Mouse (Mus musculus) midbrain, embryonic 14.5 days (tissue): ENCODE measurements at regions not wholly inside any gene's neighbourhood (a gene's known extent, or its start where the extent isn't known, plus 50 kb on each side); places are given as distances from the start of the nearest gene placed in this dataset.

Experiments
- ATAC-seq: fragments of 200-750 bp; cut with Nextera tagmentation; 2 replicates; pipeline ENCODE4 v1.8.0; 2017; ENCODE audit warnings: moderate number of reproducible peaks, moderate library complexity; ENCODE audit not compliant: low FRiP score, low TSS enrichment
- DNase-seq: peaks from one replicate; pipeline ENCODE4 v3.0.0-alpha.2; 2015
- H3K27ac ChIP-seq: fragments of 300-500 bp; sonication (generic); replicated peaks from 2 replicates; pipeline ENCODE4 v1.5.1; 2014; ENCODE audit warnings: mild to moderate bottlenecking, low read depth, low read length, moderate library complexity
- H3K27me3 ChIP-seq: fragments of 300-500 bp; sonication (generic); 2 replicates; pipeline ENCODE4 v1.6.1; 2014; ENCODE audit warnings: low read length, control low read depth, mixed read lengths; ENCODE audit not compliant: control insufficient read depth, insufficient read depth
- H3K36me3 ChIP-seq: fragments of 300-500 bp; sonication (generic); 2 replicates; pipeline ENCODE4 v1.6.1; 2014; ENCODE audit warnings: low read length, control low read depth; ENCODE audit not compliant: control insufficient read depth, insufficient read depth
- H3K4me1 ChIP-seq: fragments of 300-500 bp; sonication (generic); 2 replicates; pipeline ENCODE4 v1.6.1; 2014; ENCODE audit warnings: mild to moderate bottlenecking, antibody characterized with exemption, low read length, control low read depth; ENCODE audit not compliant: control insufficient read depth, insufficient read depth
- H3K4me2 ChIP-seq: fragments of 300-500 bp; sonication (generic); 2 replicates; pipeline ENCODE4 v1.6.1; 2014; ENCODE audit warnings: mild to moderate bottlenecking, low read length, moderate library complexity
- H3K4me3 ChIP-seq: fragments of 300-500 bp; sonication (generic); replicated peaks from 2 replicates; pipeline ENCODE4 v1.5.1; 2014; ENCODE audit warnings: low read depth, low read length
- H3K9ac ChIP-seq: fragments of 300-500 bp; sonication (generic); replicated peaks from 2 replicates; pipeline ENCODE4 v1.6.1; 2014; ENCODE audit warnings: mild to moderate bottlenecking, low read length, moderate library complexity
- H3K9me3 ChIP-seq: fragments of 300-500 bp; sonication (generic); 2 replicates; pipeline ENCODE4 v1.6.1; 2016; ENCODE audit warnings: low read length, control low read depth, mixed read lengths; ENCODE audit not compliant: control insufficient read depth
- WGBS: fragments of 180-500 bp; shearing (Covaris S2); extraction: QIAGEN DNeasy Blood & Tissue Kit; methylation state at CpG from one replicate; pipeline ENCODE4 v1.1.7; 2014; 5-methylcytosine and 5-hydroxymethylcytosine counted together

- no peak for ATAC-seq
- no peak overlapping the region for H3K27ac ChIP-seq
Measured at GRCm38 (mm10) chr14:76628182-76628892, 71.6 kb upstream of the Serp2 start.

DNA sequence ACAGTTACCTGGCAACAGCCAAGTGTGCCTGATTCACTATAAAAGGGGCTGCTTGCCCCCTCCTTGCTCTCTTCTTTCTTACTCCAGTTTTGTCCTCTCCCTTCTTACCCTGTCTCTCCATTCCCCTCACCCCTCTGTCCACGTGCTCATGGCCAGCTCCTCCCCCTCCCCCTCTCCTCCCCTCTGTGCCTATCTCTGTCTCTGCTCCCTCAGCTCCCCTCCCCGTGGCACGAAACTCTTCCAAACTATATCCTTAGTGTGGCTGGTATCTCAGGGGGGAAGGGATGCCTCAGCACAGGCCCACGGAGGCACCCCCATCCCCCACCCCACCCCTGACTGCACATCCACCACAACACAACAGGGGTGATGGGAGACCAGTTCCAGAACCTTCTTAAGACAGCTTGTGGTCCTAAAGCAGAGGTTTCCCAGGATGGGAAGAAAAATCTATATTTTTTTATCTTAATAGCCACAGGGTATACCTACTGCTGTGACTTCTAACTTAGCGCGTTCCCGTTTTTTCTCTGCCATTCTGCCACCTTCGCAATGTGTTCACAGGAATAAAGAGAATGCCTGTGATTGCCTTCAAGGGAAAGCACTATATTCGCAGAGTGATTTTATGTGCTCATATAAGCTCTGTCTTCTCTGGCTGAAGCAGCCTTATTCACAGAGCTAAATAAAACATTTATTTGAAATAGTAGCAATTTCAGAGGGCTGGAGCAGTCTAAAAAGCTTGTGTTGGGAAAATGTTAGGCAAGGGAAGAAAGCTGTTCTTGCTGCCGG, 69.1 kb upstream of the Serp2 start:
- 0 out of 2 replicates have a peak, but pooled peaks have one; percentile 17 for ATAC-seq
- H3K4me3 ChIP-seq, result no peak overlapping the region

More at GRCm38 (mm10) chr14:76628182-76628892, 71.6 kb upstream of the Serp2 start:
- Histone ChIP-seq H3K4me3 (no peak overlapping the region), H3K9ac (no peak overlapping the region), H3K9me3 (no peaks in the 10 kb centered on the region), H3K36me3 (no peaks in the 10 kb centered on the region), H3K4me2 (no peak overlapping the region), H3K4me1 (peaks cover 12% of the 10 kb centered on the region; the same call in 1 of the 2 replicates), H3K27me3 (no peaks in the 10 kb centered on the region)
- 79% methylated on average over 10 of the region's 10 CpGs for WGBS
- DNase-seq, result peak; percentile 30

DNA sequence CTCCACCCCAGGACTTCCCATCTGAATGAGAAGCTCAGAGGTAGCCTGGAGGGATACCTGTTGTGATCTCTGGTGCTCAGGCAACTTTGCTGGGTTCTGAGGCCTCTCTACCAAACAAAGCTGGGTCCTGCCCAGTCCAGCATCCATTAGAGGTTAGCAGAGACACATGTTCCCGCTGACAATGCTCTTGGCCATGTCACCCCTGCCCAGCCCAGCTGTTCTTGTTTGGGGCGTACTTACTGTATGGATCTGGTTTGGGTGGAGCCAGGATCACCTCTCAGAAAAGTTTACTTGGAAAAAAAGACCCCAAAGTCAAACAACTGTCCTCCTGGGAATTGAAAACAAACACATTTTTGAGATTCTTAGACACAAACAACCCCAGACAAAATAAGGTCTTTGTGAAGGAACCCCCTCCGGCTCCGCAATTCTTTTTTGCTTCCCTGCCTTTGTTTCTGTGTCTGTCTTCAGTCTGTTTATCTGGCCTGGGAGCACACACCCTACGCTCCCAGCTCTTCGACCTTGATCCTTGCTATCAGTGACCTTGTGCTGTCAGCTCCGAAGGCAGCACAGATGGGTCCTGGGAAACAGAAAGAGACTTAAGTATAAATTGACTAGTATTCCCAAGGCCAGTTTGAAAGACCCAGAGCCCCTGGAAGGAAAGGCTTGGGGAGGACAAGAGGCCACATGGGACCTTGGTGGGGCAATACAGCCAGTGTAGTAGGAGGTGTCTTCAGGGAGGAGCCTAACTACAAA, 68.1 kb upstream of the Serp2 start:
- Histone ChIP-seq H3K4me2 (no peak overlapping the region), H3K27ac (no peak overlapping the region), H3K36me3 (no peaks in the 10 kb centered on the region), H3K9ac (no peak overlapping the region), H3K27me3 (no peaks in the 10 kb centered on the region), H3K9me3 (no peaks in the 10 kb centered on the region), H3K4me3 (no peak overlapping the region), H3K4me1 (peaks cover 24% of the 10 kb centered on the region)
- no peak for ATAC-seq
- no peak for DNase-seq
- 68% methylated on average over 7 of the region's 7 CpGs for WGBS

More for the DNA sequence above, 69.1 kb upstream of the Serp2 start:
- no peak overlapping the region for H3K9ac ChIP-seq
- no peak overlapping the region for H3K4me2 ChIP-seq
- no peaks in the 10 kb centered on the region for H3K9me3 ChIP-seq
- peaks cover 24% of the 10 kb centered on the region for H3K4me1 ChIP-seq
- H3K27me3 ChIP-seq, result no peaks in the 10 kb centered on the region
- WGBS, result 48% methylated on average over 10 of the region's 10 CpGs
- H3K36me3 ChIP-seq, result no peaks in the 10 kb centered on the region
- H3K27ac ChIP-seq, result peak overlapping the region; percentile 47; the same call in 1 of the 2 replicates
- DNase-seq, result peak; percentile 53

GRCm38 (mm10) chr14:76623371-76623988, 66.8 kb upstream of the Serp2 start:
- H3K4me3 ChIP-seq, result no peak overlapping the region
- peak; percentile 44 for DNase-seq
- H3K36me3 ChIP-seq, result no peaks in the 10 kb centered on the region
- H3K27ac ChIP-seq, result peak overlapping the region; percentile 46
- 31% methylated on average over 10 of the region's 10 CpGs for WGBS
- H3K27me3 ChIP-seq, result no peaks in the 10 kb centered on the region
- H3K9ac ChIP-seq, result no peak overlapping the region
- no peak overlapping the region for H3K4me2 ChIP-seq
- no peaks in the 10 kb centered on the region for H3K9me3 ChIP-seq
- H3K4me1 ChIP-seq, result peaks cover 27% of the 10 kb centered on the region
- ATAC-seq, result no peak

DNA sequence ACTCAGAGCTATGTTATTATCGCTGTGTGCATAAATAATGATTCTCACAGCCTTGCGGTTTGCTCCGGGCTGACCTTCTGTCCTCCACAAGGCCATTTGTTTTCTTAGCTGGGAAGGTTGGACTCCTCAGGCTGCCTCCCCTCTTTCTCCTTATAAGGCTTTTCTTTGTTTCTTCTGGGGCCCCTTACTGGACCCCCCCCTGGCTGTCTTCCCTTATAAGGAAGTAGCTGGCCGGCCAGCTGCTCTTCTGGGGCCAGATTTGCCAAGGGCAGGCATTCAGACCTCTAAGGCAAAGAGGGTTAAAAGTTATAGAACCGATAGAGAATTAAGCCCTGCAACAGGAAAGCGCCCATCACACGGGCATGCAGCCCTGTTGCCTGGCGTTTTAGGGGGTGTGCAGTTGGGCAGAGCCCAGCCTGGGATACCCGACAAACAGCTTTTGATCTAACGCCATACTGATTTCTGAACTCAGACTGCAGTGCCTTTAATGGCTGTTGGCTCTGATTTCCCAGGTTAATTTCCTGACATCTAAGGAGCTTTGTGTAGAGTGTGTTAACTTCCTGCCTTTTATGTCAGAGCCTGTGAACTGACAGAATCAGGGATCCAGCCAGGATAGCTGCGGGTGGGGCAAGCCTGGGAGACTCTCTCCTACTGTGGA, 66.1 kb upstream of the Serp2 start:
- DNase-seq (peak; percentile 61), ATAC-seq (peak; percentile 35)
- 4% methylated on average over 11 of the region's 11 CpGs for WGBS
- peaks cover 30% of the 10 kb centered on the region for H3K4me1 ChIP-seq
- no peaks in the 10 kb centered on the region for H3K36me3 ChIP-seq
- H3K9ac ChIP-seq, result no peak overlapping the region
- peak overlapping the region; percentile 53 for H3K27ac ChIP-seq
- peak overlapping the region; percentile 14 for H3K4me2 ChIP-seq
- no peaks in the 10 kb centered on the region for H3K9me3 ChIP-seq
- no peak overlapping the region for H3K4me3 ChIP-seq
- no peaks in the 10 kb centered on the region for H3K27me3 ChIP-seq

- WGBS, result 82% methylated on average over 7 of the region's 7 CpGs
- DNase-seq, result no peak
- Histone ChIP-seq H3K4me2 (no peak overlapping the region), H3K9ac (no peak overlapping the region), H3K4me3 (no peak overlapping the region), H3K4me1 (peaks cover 19% of the 10 kb centered on the region), H3K9me3 (no peaks in the 10 kb centered on the region), H3K27ac (no peak overlapping the region), H3K27me3 (no peaks in the 10 kb centered on the region), H3K36me3 (no peaks in the 10 kb centered on the region)
- no peak for ATAC-seq
Measured at GRCm38 (mm10) chr14:76619038-76619409, 62.3 kb upstream of the Serp2 start.

DNA sequence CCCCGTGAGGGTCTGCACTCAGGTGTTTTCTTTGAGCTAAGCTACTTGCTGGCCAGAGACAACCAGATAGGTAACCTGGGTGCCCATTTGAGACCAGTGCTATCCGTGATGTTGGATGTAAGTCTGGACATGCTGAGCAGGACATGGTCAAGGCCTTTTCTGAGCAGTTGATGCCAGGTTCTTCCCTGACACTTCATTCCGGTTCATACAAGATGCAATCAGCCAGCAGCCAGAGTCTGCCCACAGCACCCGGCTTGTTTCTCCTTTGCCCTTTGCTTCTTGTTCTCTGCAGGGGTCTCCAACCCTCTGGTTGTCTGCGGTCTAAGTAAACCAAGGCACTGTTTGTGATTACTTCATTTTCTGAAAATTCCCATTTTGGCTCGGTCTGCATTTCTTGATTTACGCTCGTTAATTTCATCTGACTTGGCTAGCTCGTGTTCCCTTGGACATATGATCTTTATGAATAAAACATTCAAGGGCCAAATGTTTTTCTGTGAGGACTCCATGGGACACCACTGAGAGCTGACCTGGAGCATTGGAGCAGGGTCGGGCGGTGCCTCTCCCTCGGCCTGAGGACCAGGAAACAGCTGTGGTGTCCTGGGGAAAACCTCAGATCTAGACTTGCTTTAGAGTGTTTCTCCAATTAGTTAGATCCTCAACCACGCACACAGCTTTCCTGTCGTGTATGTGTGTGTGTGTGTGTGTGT, 61.8 kb upstream of the Serp2 start:
- H3K9ac ChIP-seq, result no peak overlapping the region
- H3K27me3 ChIP-seq, result no peaks in the 10 kb centered on the region
- no peaks in the 10 kb centered on the region for H3K36me3 ChIP-seq
- H3K27ac ChIP-seq, result no peak overlapping the region
- peaks cover 19% of the 10 kb centered on the region for H3K4me1 ChIP-seq
- DNase-seq (no peak), ATAC-seq (no peak)
- no peak overlapping the region for H3K4me2 ChIP-seq
- WGBS, result 58% methylated on average over 14 of the region's 14 CpGs
- H3K9me3 ChIP-seq, result no peaks in the 10 kb centered on the region
- H3K4me3 ChIP-seq, result no peak overlapping the region
